Mouse (Mus musculus): ENCODE measurements around the gene Cybb. TPM values are rescaled to one million over a fixed set of nuclear protein-coding genes. Genes with fewer than 3 reads are reported as not detected.
A peak's percentile ranks its signal among the peaks of the same experiment; 100 is the strongest.

The Cybb gene
- total and polyA plus RNA-seq, 2 experiments from 2014 or later = 0.61 to 0.68 TPM

GRCm38 (mm10) chrX:9452375-9452774, 35.2 kb downstream of the Cybb start:
- ATAC-seq (no peak), DNase-seq (ENCODE audit: low spot score) (no peak)
- TF ChIP-seq CTCF (IDR thresholded peaks at IDR 0.05; ENCODE audit: low read depth) = no peak
- no peak overlapping the region for H3K4me3 ChIP-seq (ENCODE audit: low read length)
- H3K27me3 ChIP-seq (ENCODE audit: insufficient read depth, low read length) = no peaks in the 10 kb centered on the region
- H3K4me2 ChIP-seq (ENCODE audit: low read depth, low read length) = no peak overlapping the region
- no peak overlapping the region for H3K9ac ChIP-seq (replicated peaks; ENCODE audit: low read length)
- H3K27ac ChIP-seq = no peak overlapping the region
- no peaks in the 10 kb centered on the region for H3K9me3 ChIP-seq (ENCODE audit: low read length)
- H3K36me3 ChIP-seq (ENCODE audit: insufficient read depth, low read length) = no peaks in the 10 kb centered on the region
- 89% methylated on average over 5 of the region's 5 CpGs for WGBS
- no peaks in the 10 kb centered on the region for H3K4me1 ChIP-seq (ENCODE audit: insufficient read depth, low read length)

DNA sequence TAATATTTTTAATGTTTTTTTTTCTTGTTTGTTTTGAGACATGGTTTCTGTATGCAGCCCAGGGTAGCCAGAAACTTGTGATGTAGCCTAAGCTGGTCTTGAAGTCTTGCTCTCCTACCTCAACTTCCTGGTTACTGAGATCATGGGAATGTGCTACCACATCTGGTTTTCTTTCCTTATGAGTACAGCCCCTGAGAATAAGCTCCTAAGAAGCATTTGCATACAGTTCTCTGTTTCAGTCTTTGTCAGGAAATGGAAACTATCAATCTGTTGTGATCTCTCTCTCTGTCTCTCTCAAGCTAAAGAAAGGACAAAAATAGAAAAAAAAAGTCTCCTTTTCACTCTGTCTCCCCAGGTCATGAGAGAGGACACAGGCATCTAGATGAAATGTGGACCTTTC, 40.3 kb downstream of the Cybb start:
- H3K4me1 ChIP-seq (ENCODE audit: insufficient read depth, low read length) = no peaks in the 10 kb centered on the region
- no peak for ATAC-seq

GRCm38 (mm10) chrX:9441102-9441501, 46.5 kb downstream of the Cybb start:
- TF ChIP-seq CTCF (IDR thresholded peaks at IDR 0.05; ENCODE audit: low read depth) = no peak
- no peaks in the 10 kb centered on the region for H3K4me1 ChIP-seq (ENCODE audit: insufficient read depth, low read length)
- WGBS = 64% methylated on average over 4 of the region's 4 CpGs
- H3K27ac ChIP-seq = no peak overlapping the region
- DNase-seq (ENCODE audit: low spot score) (no peak), ATAC-seq (no peak)
- no peak overlapping the region for H3K4me3 ChIP-seq (ENCODE audit: low read length)
- no peaks in the 10 kb centered on the region for H3K9me3 ChIP-seq (ENCODE audit: low read length)
- H3K9ac ChIP-seq (replicated peaks; ENCODE audit: low read length) = no peak overlapping the region
- no peaks in the 10 kb centered on the region for H3K36me3 ChIP-seq (ENCODE audit: insufficient read depth, low read length)
- no peak overlapping the region for H3K4me2 ChIP-seq (ENCODE audit: low read depth, low read length)
- no peaks in the 10 kb centered on the region for H3K27me3 ChIP-seq (ENCODE audit: insufficient read depth, low read length)

More for the DNA sequence above, 40.3 kb downstream of the Cybb start:
- Histone ChIP-seq H3K27ac (no peak overlapping the region), H3K9me3 (ENCODE audit: low read length) (no peaks in the 10 kb centered on the region), H3K36me3 (ENCODE audit: insufficient read depth, low read length) (no peaks in the 10 kb centered on the region), H3K4me2 (ENCODE audit: low read depth, low read length) (no peak overlapping the region), H3K4me3 (ENCODE audit: low read length) (no peak overlapping the region), H3K27me3 (ENCODE audit: insufficient read depth, low read length) (no peaks in the 10 kb centered on the region), H3K9ac (replicated peaks; ENCODE audit: low read length) (no peak overlapping the region)
- no peak for DNase-seq (ENCODE audit: low spot score)
- no peak for TF ChIP-seq CTCF (IDR thresholded peaks at IDR 0.05; ENCODE audit: low read depth)

DNA sequence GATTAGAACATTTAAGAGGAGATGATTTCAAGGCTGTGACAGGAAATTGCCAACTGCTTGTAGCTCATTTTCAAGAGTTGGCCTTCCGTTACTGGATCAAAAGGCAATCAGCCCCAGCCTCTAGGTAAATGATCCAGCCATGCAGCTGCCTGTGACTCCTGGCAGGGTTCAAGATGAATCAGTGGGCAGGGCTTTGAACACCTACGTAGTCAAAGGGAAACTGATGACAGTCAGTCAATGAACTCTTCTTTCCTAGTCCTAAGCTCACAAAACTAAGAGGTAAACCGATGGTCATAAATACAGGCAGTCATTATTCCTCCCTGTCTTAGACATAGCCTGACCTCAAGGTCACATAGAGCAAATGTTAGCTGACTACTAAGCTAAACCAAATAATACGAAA, 47.0 kb downstream of the Cybb start:
- no peak for TF ChIP-seq CTCF (IDR thresholded peaks at IDR 0.05; ENCODE audit: low read depth)
- no peak overlapping the region for H3K9ac ChIP-seq (replicated peaks; ENCODE audit: low read length)
- DNase-seq (ENCODE audit: low spot score) = no peak
- ATAC-seq = no peak
- no peak overlapping the region for H3K27ac ChIP-seq
- no peak overlapping the region for H3K4me3 ChIP-seq (ENCODE audit: low read length)
- H3K4me2 ChIP-seq (ENCODE audit: low read depth, low read length) = no peak overlapping the region
- no peaks in the 10 kb centered on the region for H3K9me3 ChIP-seq (ENCODE audit: low read length)
- no peaks in the 10 kb centered on the region for H3K36me3 ChIP-seq (ENCODE audit: insufficient read depth, low read length)
- no peaks in the 10 kb centered on the region for H3K4me1 ChIP-seq (ENCODE audit: insufficient read depth, low read length)
- 88% methylated on average over 4 of the region's 4 CpGs for WGBS
- H3K27me3 ChIP-seq (ENCODE audit: insufficient read depth, low read length) = no peaks in the 10 kb centered on the region

DNA sequence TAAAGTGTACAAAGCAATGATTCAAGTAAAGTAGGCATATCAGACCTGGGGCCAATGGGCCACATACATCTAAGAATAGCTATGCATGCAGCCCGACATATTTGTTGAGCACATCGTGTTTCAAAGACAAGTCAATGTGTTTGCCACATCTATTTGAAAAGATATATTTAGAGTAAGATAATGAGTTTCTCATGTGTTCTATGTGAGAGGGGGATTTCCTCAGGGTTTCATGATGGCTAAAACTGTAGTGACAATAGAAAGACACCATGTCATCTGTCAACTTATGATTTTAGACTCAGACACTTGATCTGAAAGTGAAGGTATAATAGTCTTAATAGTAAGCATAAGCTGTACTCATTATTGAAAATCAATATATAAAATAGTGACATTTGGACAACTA, 48.3 kb downstream of the Cybb start:
- H3K27me3 ChIP-seq (ENCODE audit: insufficient read depth, low read length) = no peaks in the 10 kb centered on the region
- H3K9me3 ChIP-seq (ENCODE audit: low read length) = no peaks in the 10 kb centered on the region
- H3K4me2 ChIP-seq (ENCODE audit: low read depth, low read length) = no peak overlapping the region
- H3K4me1 ChIP-seq (ENCODE audit: insufficient read depth, low read length) = no peaks in the 10 kb centered on the region
- ATAC-seq (no peak), DNase-seq (ENCODE audit: low spot score) (no peak)
- TF ChIP-seq CTCF (IDR thresholded peaks at IDR 0.05; ENCODE audit: low read depth) = no peak
- no peak overlapping the region for H3K4me3 ChIP-seq (ENCODE audit: low read length)
- no peaks in the 10 kb centered on the region for H3K36me3 ChIP-seq (ENCODE audit: insufficient read depth, low read length)
- no peak overlapping the region for H3K9ac ChIP-seq (replicated peaks; ENCODE audit: low read length)
- no peak overlapping the region for H3K27ac ChIP-seq
- 88% methylated on average over 2 of the region's 2 CpGs for WGBS

DNA sequence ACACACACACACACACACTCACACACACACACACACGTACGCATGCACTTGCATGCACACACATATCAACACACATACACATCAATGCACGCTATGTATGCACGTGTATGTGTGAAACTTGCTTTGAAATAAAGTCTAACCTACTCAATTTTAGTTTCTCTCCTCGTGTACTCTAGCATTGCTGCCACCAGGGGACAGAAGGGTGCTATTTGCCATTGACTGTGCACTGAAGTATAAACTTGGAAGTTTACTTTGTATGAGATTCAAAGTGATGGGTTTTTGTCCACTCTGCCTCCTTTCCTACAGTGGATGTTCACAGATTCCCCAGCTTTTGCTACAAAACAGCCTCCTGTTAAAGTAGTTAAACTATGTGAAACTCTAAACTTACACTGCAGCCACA, 73.7 kb downstream of the Cybb start:
- ATAC-seq (no peak), DNase-seq (ENCODE audit: low spot score) (no peak)
- no peaks in the 10 kb centered on the region for H3K36me3 ChIP-seq (ENCODE audit: insufficient read depth, low read length)
- no peaks in the 10 kb centered on the region for H3K4me1 ChIP-seq (ENCODE audit: insufficient read depth, low read length)
- H3K27ac ChIP-seq = no peak overlapping the region
- no peak overlapping the region for H3K9ac ChIP-seq (replicated peaks; ENCODE audit: low read length)
- peak; percentile 18; the same call in 1 of the 2 replicates for TF ChIP-seq CTCF (IDR thresholded peaks at IDR 0.05; ENCODE audit: low read depth)
- H3K9me3 ChIP-seq (ENCODE audit: low read length) = no peaks in the 10 kb centered on the region
- WGBS = 82% methylated on average over 5 of the region's 5 CpGs
- H3K4me3 ChIP-seq (ENCODE audit: low read length) = no peak overlapping the region
- H3K4me2 ChIP-seq (ENCODE audit: low read depth, low read length) = no peak overlapping the region
- H3K27me3 ChIP-seq (ENCODE audit: insufficient read depth, low read length) = no peaks in the 10 kb centered on the region

Other genes starting within 250 kb of the Cybb start
- not detected in 2 replicates for gene Gm14862, start 230.9 kb downstream of the Cybb start, total RNA-seq (2014; rRNA removed)
- gene Gm14862, start 230.9 kb downstream of the Cybb start, polyA plus RNA-seq (2015; fragmentation: Nextera tagmentation; extraction: Ambion mirVana) = not detected in 2 replicates
- gene Xk, start 215.0 kb downstream of the Cybb start, total RNA-seq (2014; rRNA removed) = 6.6 and 6.7 TPM in 2 replicates
- 3.7 and 4.6 TPM in 2 replicates for gene Xk, start 215.0 kb downstream of the Cybb start, polyA plus RNA-seq (2015; fragmentation: Nextera tagmentation; extraction: Ambion mirVana)
- gene H2al1m, start 204.0 kb downstream of the Cybb start, total RNA-seq (2014; rRNA removed) = not detected in 2 replicates
- not detected in 2 replicates for gene H2al1m, start 204.0 kb downstream of the Cybb start, polyA plus RNA-seq (2015; fragmentation: Nextera tagmentation; extraction: Ambion mirVana)
- not detected in 2 replicates for gene H2al1k, start 137.1 kb downstream of the Cybb start, total RNA-seq (2014; rRNA removed)
- gene H2al1k, start 137.1 kb downstream of the Cybb start, polyA plus RNA-seq (2015; fragmentation: Nextera tagmentation; extraction: Ambion mirVana) = not detected in 2 replicates
- gene H2al1o, start 84.6 kb upstream of the Cybb start, total RNA-seq (2014; rRNA removed) = not detected in 2 replicates
- not detected in 2 replicates for gene H2al1o, start 84.6 kb upstream of the Cybb start, polyA plus RNA-seq (2015; fragmentation: Nextera tagmentation; extraction: Ambion mirVana)
- 32.1 and 40.7 TPM in 2 replicates for gene Dynlt3, start 175.2 kb upstream of the Cybb start, total RNA-seq (2014; rRNA removed)
- 71.6 and 74.9 TPM in 2 replicates for gene Dynlt3, start 175.2 kb upstream of the Cybb start, polyA plus RNA-seq (2015; fragmentation: Nextera tagmentation; extraction: Ambion mirVana)

Data from hindbrain, postnatal 0 days (tissue).